Mouse (Mus musculus): ENCODE measurements around the gene Adam30.
A peak's percentile ranks its signal among the peaks of the same experiment; 100 is the strongest.

Gene Adam30

DNA sequence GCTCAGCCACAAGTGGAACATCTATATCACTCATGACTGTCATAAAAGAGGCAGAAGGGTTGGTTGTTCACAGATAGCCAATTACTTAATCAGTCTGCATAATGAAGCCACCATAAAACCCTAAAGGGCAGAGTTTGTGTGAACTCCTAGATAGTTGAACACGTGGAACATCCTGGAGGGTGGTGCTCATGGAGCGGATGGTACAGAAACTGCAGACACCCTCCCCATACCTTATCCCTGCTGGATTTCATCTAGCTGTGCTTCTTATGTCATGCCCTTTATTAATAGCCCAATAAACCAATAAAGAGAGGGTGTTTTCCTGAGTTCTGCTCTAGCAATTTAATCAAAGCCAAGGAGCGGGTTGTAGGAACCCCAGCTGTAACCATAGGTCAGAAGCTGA is 27.3 kb downstream of the Adam30 start:
- no peak for DNase-seq

- DNase-seq: peak; percentile 66
Measured at GRCm38 (mm10) chr3:98197711-98198532, 37.5 kb downstream of the Adam30 start.

DNA sequence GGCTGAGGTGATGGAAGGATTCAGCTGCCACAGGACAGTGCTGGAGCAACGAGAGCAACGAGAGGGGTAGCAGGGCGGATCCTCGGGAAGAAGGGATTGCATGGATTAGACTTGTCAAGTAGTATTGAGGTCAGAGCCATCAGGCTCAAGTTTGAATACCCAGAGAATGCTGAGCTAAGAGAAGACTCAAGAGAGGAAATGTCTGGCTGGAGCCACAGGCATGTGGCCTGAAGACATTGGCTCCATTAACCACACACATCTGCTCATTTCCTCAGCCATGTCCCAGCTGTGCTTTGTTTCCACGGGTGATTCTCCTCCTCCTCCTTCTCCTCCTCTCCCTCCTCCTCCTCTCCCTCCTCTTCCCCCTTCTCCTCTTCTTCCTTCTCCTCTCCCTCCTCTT is 39.3 kb downstream of the Adam30 start:
- no peak for DNase-seq

GRCm38 (mm10) chr3:98203282-98203681 is 42.9 kb downstream of the Adam30 start:
- DNase-seq: no peak

DNA sequence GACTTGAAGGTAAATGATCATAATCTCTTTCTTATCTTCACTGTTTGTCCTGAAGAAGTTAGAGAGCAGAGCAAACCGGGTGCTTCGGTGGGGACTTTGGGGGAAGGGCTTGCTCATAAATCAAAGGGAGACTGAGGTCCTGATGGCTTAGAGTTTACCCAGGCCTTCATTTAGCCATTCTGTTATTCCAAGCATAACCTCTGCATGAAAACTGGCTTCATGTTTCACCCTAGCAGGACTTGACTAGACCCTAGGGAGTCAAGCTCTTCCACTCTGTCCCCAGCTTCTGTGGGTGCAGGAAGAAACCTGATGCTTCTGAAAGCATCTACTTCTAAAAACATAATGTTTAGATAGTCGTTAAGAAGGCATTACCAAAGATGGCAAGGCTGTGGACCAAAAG is 46.5 kb downstream of the Adam30 start:
- no peak for DNase-seq

DNA sequence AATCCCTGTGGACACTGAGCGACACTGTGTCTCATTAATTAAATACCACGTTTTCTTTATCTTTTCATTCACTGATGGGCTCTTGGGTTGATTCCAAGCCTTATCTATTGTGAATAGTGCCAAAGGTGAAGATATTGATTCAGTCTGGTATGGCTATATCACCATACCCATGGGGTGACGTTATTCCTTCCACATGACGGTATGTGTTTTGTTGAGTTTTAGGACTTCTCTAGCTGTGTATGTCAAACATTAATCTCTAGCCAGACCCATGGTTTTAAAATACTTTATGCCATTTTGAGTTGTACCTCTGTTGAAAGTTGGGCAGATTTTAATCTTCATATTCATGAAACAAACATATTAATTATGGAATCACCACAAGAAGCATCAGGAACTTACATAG is 48.7 kb downstream of the Adam30 start:
- no peak for DNase-seq

DNA sequence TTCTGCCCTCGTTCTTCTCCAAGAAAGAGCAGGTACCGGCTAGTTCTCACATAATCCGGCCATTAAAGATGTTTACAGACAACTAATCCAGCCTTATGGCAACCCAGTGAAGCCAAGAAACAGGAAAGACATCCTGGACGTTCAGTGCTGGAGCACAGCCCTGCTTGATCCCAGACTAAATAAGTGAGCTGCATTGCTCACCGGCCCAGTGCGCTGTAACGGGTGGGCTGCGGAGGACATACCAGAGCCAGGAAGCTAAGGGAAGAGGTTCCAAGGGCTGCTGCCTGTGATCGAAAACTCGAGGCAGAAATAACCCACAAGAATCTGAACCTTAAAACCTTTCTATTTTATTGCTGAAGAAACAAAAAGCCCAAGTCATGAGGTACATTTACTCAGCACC is 50.4 kb downstream of the Adam30 start:
- DNase-seq: peak; percentile 38 to 48

DNA sequence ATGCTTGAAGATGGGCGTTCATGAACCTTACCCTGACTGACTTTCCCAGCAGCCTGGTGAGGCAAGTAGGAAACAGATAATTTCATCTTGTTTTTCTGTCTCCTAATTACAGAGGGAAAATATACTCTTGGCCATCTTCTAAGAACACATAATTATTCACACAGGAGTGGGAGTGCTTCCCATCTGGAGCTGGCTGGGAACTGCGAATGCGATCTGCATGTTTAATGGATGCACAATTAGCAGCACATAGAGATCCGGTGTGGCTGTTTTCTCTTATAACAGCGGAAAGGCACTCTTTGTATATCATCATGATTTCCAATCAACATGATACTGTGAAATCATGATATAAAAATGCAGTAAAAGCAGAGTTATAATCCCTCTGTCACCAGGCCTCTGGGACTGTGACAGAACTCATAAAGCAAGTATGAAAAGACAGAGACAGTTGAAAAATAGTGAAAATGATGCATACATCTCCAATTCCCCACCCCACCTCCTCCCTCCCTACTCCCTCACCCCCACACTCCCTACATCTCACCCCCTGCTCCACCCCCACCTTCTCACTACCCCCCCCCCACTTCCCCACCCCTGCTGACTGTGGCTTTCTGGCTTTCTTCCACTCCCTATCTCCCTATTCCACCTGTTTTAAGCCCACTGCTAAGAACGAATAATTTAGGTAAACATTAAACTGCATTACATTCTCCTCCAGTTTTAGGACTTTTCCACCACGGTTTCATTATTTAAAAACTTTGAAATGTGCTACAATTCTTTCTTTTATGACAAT is 51.1 kb downstream of the Adam30 start:
- peak; percentile 47 to 63 for DNase-seq

Data from cerebellum, postnatal 10 days (tissue).